Mouse (Mus musculus) neural tube, embryonic 12.5 days (tissue): ENCODE measurements around the gene Bdp1. TPM values are rescaled to one million over a fixed set of nuclear protein-coding genes. Genes with fewer than 3 reads are reported as not detected.
"Not testable (repeated sequence)": the region's sequence is repeated elsewhere in the genome, so short reads cannot be mapped to it uniquely, and the experiment has no call there.

Source experiments
- ATAC-seq: fragments of 200-750 bp; cut with Nextera tagmentation; 2 replicates; pipeline ENCODE4 v1.8.0; 2017; ENCODE audit warnings: low read depth, mild to moderate bottlenecking, moderate TSS enrichment, moderate library complexity; ENCODE audit not compliant: low FRiP score
- H3K27ac ChIP-seq: fragments of 300-500 bp; sonication (generic); 2 replicates; pipeline ENCODE4 v1.5.1; 2016
- H3K27me3 ChIP-seq: fragments of 300-500 bp; sonication (generic); replicated peaks from 2 replicates; pipeline ENCODE4 v1.6.1; 2016; ENCODE audit warnings: mild to moderate bottlenecking
- H3K36me3 ChIP-seq: fragments of 300-500 bp; sonication (generic); 2 replicates; pipeline ENCODE4 v1.6.1; 2016; ENCODE audit warnings: mild to moderate bottlenecking
- H3K4me1 ChIP-seq: fragments of 300-500 bp; sonication (generic); 2 replicates; pipeline ENCODE4 v1.6.1; 2016
- H3K4me2 ChIP-seq: fragments of 300-500 bp; sonication (generic); replicated peaks from 2 replicates; pipeline ENCODE4 v1.6.1; 2016; ENCODE audit warnings: mild to moderate bottlenecking
- H3K4me3 ChIP-seq: fragments of 300-500 bp; sonication (generic); 2 replicates; pipeline ENCODE4 v1.5.1; 2016
- H3K9ac ChIP-seq: fragments of 300-500 bp; sonication (generic); 2 replicates; pipeline ENCODE4 v1.6.1; 2016; ENCODE audit warnings: mild to moderate bottlenecking
- H3K9me3 ChIP-seq: fragments of 300-500 bp; sonication (generic); 2 replicates; pipeline ENCODE4 v1.6.1; 2016; ENCODE audit warnings: mild to moderate bottlenecking
- WGBS: fragments of 180-500 bp; shearing (Covaris S2); methylation state at CpG from one replicate; pipeline ENCODE4 v1.1.7; 2016; 5-methylcytosine and 5-hydroxymethylcytosine counted together
- polyA plus RNA-seq: library from polyadenylated mRNA; unstranded; fragments of >200 nt; fragmentation: Nextera tagmentation; extraction: Ambion mirVana; gene quantifications from 2 replicates; pipeline ENCODE4 v1.2.1, GENCODE M21; 2016

Gene Bdp1
- polyA plus RNA-seq, 1 experiment from 2014 or later: 27.8 TPM

GRCm38 (mm10) chr13:100067821-100068220 is 36.0 kb downstream of the Bdp1 start:
- no peak for ATAC-seq
- 92% methylated on average over 6 of the region's 6 CpGs for WGBS

DNA sequence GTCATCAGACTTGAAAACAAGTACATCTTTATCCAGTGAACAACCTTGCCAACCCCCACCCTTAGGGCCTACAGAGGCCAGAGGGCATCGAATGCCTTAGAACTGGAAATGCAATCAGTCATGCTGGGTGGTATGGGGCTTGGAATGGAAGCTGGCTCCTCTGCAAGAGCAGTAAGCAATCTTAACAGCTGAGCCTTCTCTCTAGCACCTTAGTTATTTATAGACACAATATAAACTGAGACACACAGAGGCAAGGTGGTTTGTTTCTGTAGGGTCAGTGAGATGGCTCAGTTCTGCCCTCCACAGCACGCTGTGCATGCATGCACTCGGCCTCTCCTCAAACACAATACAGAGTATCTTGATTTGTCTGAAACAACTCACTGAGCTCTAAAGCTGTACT is 39.9 kb downstream of the Bdp1 start:
- Histone ChIP-seq H3K9me3 (no peaks in the 10 kb centered on the region), H3K4me1 (no peaks in the 10 kb centered on the region), H3K4me3 (no peak overlapping the region), H3K4me2 (no peak overlapping the region), H3K36me3 (peaks cover 65% of the 10 kb centered on the region), H3K9ac (no peak overlapping the region), H3K27ac (no peak overlapping the region), H3K27me3 (no peaks in the 10 kb centered on the region)
- WGBS: 95% methylated on average over 3 of the region's 3 CpGs
- ATAC-seq: no peak

More at GRCm38 (mm10) chr13:100067821-100068220, 36.0 kb downstream of the Bdp1 start:
- no peak overlapping the region for H3K4me2 ChIP-seq
- H3K4me3 ChIP-seq: no peak overlapping the region
- no peaks in the 10 kb centered on the region for H3K9me3 ChIP-seq
- H3K36me3 ChIP-seq: peaks cover 61% of the 10 kb centered on the region
- H3K27me3 ChIP-seq: no peaks in the 10 kb centered on the region
- no peak overlapping the region for H3K27ac ChIP-seq
- H3K4me1 ChIP-seq: no peaks in the 10 kb centered on the region
- H3K9ac ChIP-seq: no peak overlapping the region

- peaks cover 79% of the 10 kb centered on the region for H3K36me3 ChIP-seq
- not testable (repeated sequence) for H3K9me3 ChIP-seq, ATAC-seq
These were observed 46.1 kb downstream of the Bdp1 start for GRCm38 (mm10) chr13:100057738-100058137.

GRCm38 (mm10) chr13:100026013-100026412 is 77.9 kb downstream of the Bdp1 start:
- Histone ChIP-seq H3K9ac (no peak overlapping the region), H3K4me2 (no peak overlapping the region), H3K36me3 (peaks cover 58% of the 10 kb centered on the region), H3K4me3 (no peak overlapping the region), H3K27me3 (no peaks in the 10 kb centered on the region), H3K4me1 (no peaks in the 10 kb centered on the region), H3K27ac (no peak overlapping the region), H3K9me3 (no peaks in the 10 kb centered on the region)
- 93% methylated on average over 6 of the region's 6 CpGs for WGBS
- ATAC-seq: no peak

More at GRCm38 (mm10) chr13:100057738-100058137, 46.1 kb downstream of the Bdp1 start:
- not testable (repeated sequence) for H3K9ac ChIP-seq, H3K4me3 ChIP-seq, H3K27me3 ChIP-seq, H3K4me1 ChIP-seq, H3K27ac ChIP-seq, H3K4me2 ChIP-seq
- 97% methylated on average over 8 of the region's 8 CpGs for WGBS

GRCm38 (mm10) chr13:100016891-100017290 is 87.0 kb downstream of the Bdp1 start:
- ATAC-seq: no peak
- no peak overlapping the region for H3K4me2 ChIP-seq
- no peak overlapping the region for H3K27ac ChIP-seq
- peaks cover 11% of the 10 kb centered on the region for H3K4me1 ChIP-seq
- no peak overlapping the region for H3K4me3 ChIP-seq
- peaks cover 4% of the 10 kb centered on the region; the same call in 1 of the 2 replicates for H3K36me3 ChIP-seq
- H3K9me3 ChIP-seq: no peaks in the 10 kb centered on the region
- 94% methylated on average over 9 of the region's 9 CpGs for WGBS
- no peaks in the 10 kb centered on the region for H3K27me3 ChIP-seq
- no peak overlapping the region for H3K9ac ChIP-seq

GRCm38 (mm10) chr13:100015937-100016336 is 87.9 kb downstream of the Bdp1 start:
- 13% methylated on average over 8 of the region's 8 CpGs for WGBS
- H3K4me2 ChIP-seq: peak overlapping the region; percentile 91
- peaks cover 11% of the 10 kb centered on the region for H3K4me1 ChIP-seq
- peak; percentile 61 for ATAC-seq
- peaks cover 4% of the 10 kb centered on the region; the same call in 1 of the 2 replicates for H3K36me3 ChIP-seq
- H3K4me3 ChIP-seq: peak overlapping the region; percentile 68
- no peaks in the 10 kb centered on the region for H3K27me3 ChIP-seq
- H3K27ac ChIP-seq: no peak overlapping the region
- peak overlapping the region; percentile 80 for H3K9ac ChIP-seq
- H3K9me3 ChIP-seq: no peaks in the 10 kb centered on the region

DNA sequence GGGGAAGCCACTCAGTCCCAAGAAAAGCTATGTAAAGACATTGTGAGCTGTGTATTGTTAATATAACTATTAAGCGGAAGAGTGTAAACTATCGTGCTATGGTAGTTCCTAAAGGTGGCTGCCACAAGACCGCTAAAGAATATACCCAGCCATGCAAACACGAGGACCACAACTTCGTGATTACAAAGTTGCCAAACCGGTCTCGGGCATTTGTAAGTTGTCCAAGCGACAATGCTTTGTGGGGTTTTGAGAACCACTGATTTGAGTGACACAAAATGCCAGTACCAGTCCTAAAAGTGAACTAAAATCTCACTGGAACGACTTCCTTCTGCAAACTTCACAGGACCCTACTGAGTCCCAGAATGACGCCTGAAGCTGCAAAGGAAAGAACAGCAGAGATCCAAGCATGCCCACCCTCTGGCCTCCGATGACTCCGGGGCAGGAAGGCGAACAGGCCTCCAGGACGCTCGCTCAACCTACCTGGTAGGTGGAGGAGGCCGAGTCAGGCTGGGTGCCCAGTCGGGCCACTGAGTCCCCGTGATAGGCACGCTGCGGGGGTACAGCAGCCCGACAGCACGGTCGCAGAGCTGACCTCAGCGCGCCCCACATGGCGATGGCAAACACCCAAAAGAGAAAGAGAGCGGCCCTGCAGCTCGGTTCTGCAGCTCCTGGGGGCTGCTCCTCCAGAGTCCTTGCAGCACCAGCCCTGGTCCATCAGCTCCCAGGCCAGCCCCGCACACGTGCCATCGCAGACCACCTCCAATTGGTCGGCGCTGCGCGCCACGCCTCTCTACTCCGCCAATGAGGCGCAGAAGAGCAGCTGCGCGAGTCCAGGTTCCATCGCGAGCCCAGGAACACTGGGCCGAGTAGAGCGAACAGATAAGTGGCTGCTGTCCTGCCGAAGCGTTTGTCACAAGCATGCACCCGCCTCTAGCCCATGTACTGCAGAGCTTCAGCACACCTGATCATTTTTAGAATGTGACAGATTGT is 88.7 kb downstream of the Bdp1 start, which contains the start of gene Mccc2:
TSS of gene Mccc2 (minus strand) at position 734 of the 990 bp plus-strand sequence.
- peak; percentile 100 for ATAC-seq
- H3K36me3 ChIP-seq: no peaks in the 10 kb centered on the region; the same call in 1 of the 2 replicates
- H3K9ac ChIP-seq: peak within 1 kb of the TSS; percentile 80
- no peaks in the 10 kb centered on the region for H3K27me3 ChIP-seq
- WGBS: 6% methylated on average over 47 of the region's 47 CpGs
- peak within 1 kb of the TSS; percentile 91 for H3K4me2 ChIP-seq
- no peak within 1 kb of the TSS for H3K27ac ChIP-seq
- no peaks in the 10 kb centered on the region for H3K9me3 ChIP-seq
- H3K4me3 ChIP-seq: peak within 1 kb of the TSS; percentile 68
- peaks cover 11% of the 10 kb centered on the region for H3K4me1 ChIP-seq

- 91% methylated on average over 12 of the region's 12 CpGs for WGBS
- no peak overlapping the region for H3K4me3 ChIP-seq
- H3K9me3 ChIP-seq: no peaks in the 10 kb centered on the region
- no peak overlapping the region for H3K27ac ChIP-seq
- ATAC-seq: no peak
- no peaks in the 10 kb centered on the region for H3K36me3 ChIP-seq
- H3K4me2 ChIP-seq: no peak overlapping the region
- no peaks in the 10 kb centered on the region for H3K27me3 ChIP-seq
- H3K4me1 ChIP-seq: no peaks in the 10 kb centered on the region
- H3K9ac ChIP-seq: no peak overlapping the region
These were observed 97.9 kb downstream of the Bdp1 start for GRCm38 (mm10) chr13:100005911-100006496.

- H3K9me3 ChIP-seq: no peaks in the 10 kb centered on the region
- H3K4me1 ChIP-seq: no peaks in the 10 kb centered on the region
- H3K27me3 ChIP-seq: no peaks in the 10 kb centered on the region
- WGBS: 35% methylated on average over 5 of the region's 5 CpGs
- ATAC-seq: peak; percentile 61
- no peak overlapping the region for H3K4me2 ChIP-seq
- no peak overlapping the region for H3K4me3 ChIP-seq
- H3K36me3 ChIP-seq: no peaks in the 10 kb centered on the region
- no peak overlapping the region for H3K27ac ChIP-seq
- no peak overlapping the region for H3K9ac ChIP-seq
These were observed 102.1 kb downstream of the Bdp1 start for GRCm38 (mm10) chr13:100001790-100002196.

- H3K27ac ChIP-seq: no peak overlapping the region
- no peaks in the 10 kb centered on the region for H3K4me1 ChIP-seq
- H3K27me3 ChIP-seq: no peaks in the 10 kb centered on the region
- H3K9ac ChIP-seq: no peak overlapping the region
- H3K9me3 ChIP-seq: no peaks in the 10 kb centered on the region
- no peak for ATAC-seq
- H3K4me3 ChIP-seq: no peak overlapping the region
- WGBS: 88% methylated on average over 3 of the region's 3 CpGs
- H3K36me3 ChIP-seq: no peaks in the 10 kb centered on the region
- H3K4me2 ChIP-seq: no peak overlapping the region
These were observed 104.8 kb downstream of the Bdp1 start for GRCm38 (mm10) chr13:99999078-99999477.

DNA sequence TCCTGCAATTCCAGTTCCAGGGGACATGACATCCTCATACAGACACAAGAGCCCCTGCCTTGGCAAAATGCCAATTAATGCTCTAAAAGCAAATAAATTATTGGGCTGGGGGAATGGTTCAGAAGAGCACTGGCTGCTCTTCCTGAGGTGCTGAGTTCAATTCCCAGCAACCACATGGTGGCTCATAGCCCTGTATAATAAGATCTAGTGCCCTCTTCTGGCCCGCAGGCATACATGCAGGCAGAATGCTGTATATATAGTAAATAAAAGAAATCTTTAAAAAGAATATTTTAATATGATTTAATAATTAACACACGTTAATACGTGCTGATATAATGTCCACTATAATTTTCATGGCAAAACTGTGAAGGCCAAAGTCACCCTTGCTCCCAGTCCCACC is 105.8 kb downstream of the Bdp1 start:
- Histone ChIP-seq H3K4me3 (no peak overlapping the region), H3K4me1 (no peaks in the 10 kb centered on the region), H3K27ac (no peak overlapping the region), H3K4me2 (no peak overlapping the region), H3K9ac (no peak overlapping the region), H3K9me3 (no peaks in the 10 kb centered on the region), H3K27me3 (no peaks in the 10 kb centered on the region), H3K36me3 (no peaks in the 10 kb centered on the region)
- 81% methylated on average over 3 of the region's 3 CpGs for WGBS
- no peak for ATAC-seq

DNA sequence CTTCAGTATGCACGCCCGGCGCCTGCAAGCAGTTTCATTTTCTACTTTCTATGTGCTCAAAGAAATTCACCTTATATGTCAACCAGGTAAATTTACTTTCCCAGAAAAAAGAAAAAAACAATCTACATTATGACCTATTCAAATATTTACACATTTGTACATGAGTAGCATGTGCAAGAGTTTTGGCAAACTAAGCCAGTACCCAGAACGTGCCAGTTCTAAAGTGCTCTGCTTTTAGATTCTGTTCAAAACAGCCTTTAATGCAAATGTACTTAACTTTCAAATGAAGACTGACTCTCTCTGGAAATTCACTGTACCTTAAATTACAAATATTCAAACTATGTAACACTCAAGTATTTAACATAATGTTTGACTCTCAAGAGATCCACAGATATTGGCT is 114.3 kb downstream of the Bdp1 start:
- Histone ChIP-seq H3K36me3 (peaks cover 4% of the 10 kb centered on the region; the same call in 1 of the 2 replicates), H3K4me2 (no peak overlapping the region), H3K9me3 (no peaks in the 10 kb centered on the region), H3K4me1 (no peaks in the 10 kb centered on the region), H3K9ac (no peak overlapping the region), H3K27me3 (no peaks in the 10 kb centered on the region), H3K27ac (no peak overlapping the region), H3K4me3 (no peak overlapping the region)
- 91% methylated on average over 4 of the region's 4 CpGs for WGBS
- no peak for ATAC-seq
